8 mouse cellular contexts compared by ENCODE assay signal in genomic region chr5:74535240-74536021, GRCm38 (mm10). TPM values are rescaled to one million over a fixed set of nuclear protein-coding genes. Genes with fewer than 3 reads are reported as not detected.
DNase-seq lines count a peak whose midpoint lies in the region; ATAC-seq and TF ChIP-seq lines count a peak whose summit lies in the region.

Fip1l1 (plus strand) TSS chr5:74535449.

- H3K27me3 ChIP-seq in E14TG2a.4 (ENCODE audit: insufficient read depth, low read length): no peaks in the 10 kb centered on the region
- H3K27me3 ChIP-seq in forebrain, embryonic 13.5 days: no peaks in the 10 kb centered on the region
- no peaks in the 10 kb centered on the region for H3K27me3 ChIP-seq in liver, postnatal 0 days (ENCODE audit: insufficient read depth, low read length)
- no peaks in the 10 kb centered on the region for H3K27me3 ChIP-seq in neural tube, embryonic 14.5 days (ENCODE audit: control insufficient read depth, insufficient read depth, low read length)

- WGBS in forebrain, embryonic 13.5 days: 0% methylated on average over 73 of the region's 73 CpGs
- under 1% methylated on average over 73 of the region's 73 CpGs for WGBS in large intestine, adult 2 months
- under 1% methylated on average over 71 of the region's 73 CpGs for WGBS in liver, postnatal 0 days (ENCODE audit: insufficient replicate concordance)
- under 1% methylated on average over 56 of the region's 73 CpGs for WGBS in neural tube, embryonic 14.5 days

- DNase-seq in c-Kit-positive CD71-positive TER-119-positive erythroid progenitor cells, embryonic 14.5 days (ENCODE audit: low spot score): peak; percentile 94
- peak; percentile 93 to 94 for DNase-seq in heart, postnatal 10 days
- DNase-seq in large intestine, adult 2 months (ENCODE audit: low read depth, low spot score): peak; percentile 72
- peak; percentile 97 for DNase-seq in liver, postnatal 0 days
- DNase-seq in testis, postnatal 10 days (ENCODE audit: low spot score): peak; percentile 94

- ATAC-seq in forebrain, embryonic 13.5 days: peak; percentile 91
- ATAC-seq in liver, postnatal 0 days: peak; percentile 84
- ATAC-seq in neural tube, embryonic 14.5 days (ENCODE audit: low read depth): peak; percentile 91

- TF ChIP-seq EP300 in liver, postnatal 0 days (IDR thresholded peaks at IDR 0.05; ENCODE audit: low read depth): no peak

- peak within 1 kb of the TSS; percentile 75 for H3K4me2 ChIP-seq in forebrain, embryonic 13.5 days
- H3K4me2 ChIP-seq in liver, postnatal 0 days (ENCODE audit: low read depth, low read length): peak within 1 kb of the TSS; percentile 85
- peak within 1 kb of the TSS; percentile 79 for H3K4me2 ChIP-seq in neural tube, embryonic 14.5 days (ENCODE audit: low read depth, low read length)

- H3K4me1 ChIP-seq in E14TG2a.4 (replicated peaks; ENCODE audit: low read depth, low read length): peaks cover 31% of the 10 kb centered on the region
- H3K4me1 ChIP-seq in forebrain, embryonic 13.5 days: peaks cover 35% of the 10 kb centered on the region
- H3K4me1 ChIP-seq in liver, postnatal 0 days (ENCODE audit: insufficient read depth): peaks cover 24% of the 10 kb centered on the region
- H3K4me1 ChIP-seq in neural tube, embryonic 14.5 days (ENCODE audit: control insufficient read depth, insufficient read depth, low read length): peaks cover 20% of the 10 kb centered on the region

- peak within 1 kb of the TSS; percentile 92 for H3K27ac ChIP-seq in forebrain, embryonic 13.5 days
- peak within 1 kb of the TSS; percentile 98 for H3K27ac ChIP-seq in liver, postnatal 0 days (ENCODE audit: low read depth)
- peak within 1 kb of the TSS; percentile 94 for H3K27ac ChIP-seq in neural tube, embryonic 14.5 days (ENCODE audit: low read depth, low read length)

- no peaks in the 10 kb centered on the region for H3K9me3 ChIP-seq in E14TG2a.4 (ENCODE audit: low read length)
- no peaks in the 10 kb centered on the region for H3K9me3 ChIP-seq in forebrain, embryonic 13.5 days (replicated peaks)
- no peaks in the 10 kb centered on the region for H3K9me3 ChIP-seq in liver, postnatal 0 days (ENCODE audit: low read length)
- no peaks in the 10 kb centered on the region for H3K9me3 ChIP-seq in neural tube, embryonic 14.5 days (ENCODE audit: control insufficient read depth, low read length)

- H3K4me3 ChIP-seq in E14TG2a.4 (replicated peaks; ENCODE audit: low read length): peak within 1 kb of the TSS; percentile 93
- peak within 1 kb of the TSS; percentile 94 for H3K4me3 ChIP-seq in forebrain, embryonic 13.5 days
- H3K4me3 ChIP-seq in liver, postnatal 0 days (ENCODE audit: low read depth, low read length): peak within 1 kb of the TSS; percentile 86
- peak within 1 kb of the TSS; percentile 89 for H3K4me3 ChIP-seq in neural tube, embryonic 14.5 days (ENCODE audit: low read depth, low read length)

- intact Hi-C loops in heart, postnatal 10 days (cut with DNase I): loop anchor here (5.0 kb wide), 2 partner anchors 223 to 622 kb away; no protein-coding TSS in a partner anchor

- H3K36me3 ChIP-seq in E14TG2a.4 (ENCODE audit: insufficient read depth, low read length): peaks cover 25% of the 10 kb centered on the region
- H3K36me3 ChIP-seq in forebrain, embryonic 13.5 days (ENCODE audit: poor library complexity, severe bottlenecking): 0 out of 2 replicates have a peak, but pooled peaks cover 9% of the 10 kb centered on the region
- H3K36me3 ChIP-seq in liver, postnatal 0 days (replicated peaks; ENCODE audit: insufficient read depth, low read length): peaks cover 17% of the 10 kb centered on the region
- H3K36me3 ChIP-seq in neural tube, embryonic 14.5 days (ENCODE audit: control insufficient read depth, insufficient read depth, low read length): no peaks in the 10 kb centered on the region

- peak within 1 kb of the TSS; percentile 96 for H3K9ac ChIP-seq in forebrain, embryonic 13.5 days
- H3K9ac ChIP-seq in liver, postnatal 0 days (replicated peaks): peak within 1 kb of the TSS; percentile 94
- H3K9ac ChIP-seq in neural tube, embryonic 14.5 days (replicated peaks; ENCODE audit: low read depth, low read length): peak within 1 kb of the TSS; percentile 90

- TF ChIP-seq CTCF in E14TG2a.4 (conservative IDR thresholded peaks at IDR 0.05; ENCODE audit: low read length): no peak
- no peak for TF ChIP-seq CTCF in liver, postnatal 0 days (IDR thresholded peaks at IDR 0.05; ENCODE audit: low read depth)

RNA-seq across cellular contexts. Expression of gene Fip1l1, which starts in this region (rescaled TPM):
- 97.1 and 97.4 TPM in 2 replicates for polyA plus RNA-seq in forebrain, embryonic 13.5 days (2015; fragmentation: Nextera tagmentation; extraction: Ambion mirVana)
- 10 to 100 TPM; 41.4 to 41.6 TPM for total RNA-seq in heart, postnatal 10 days (2021)
- polyA plus RNA-seq in large intestine, adult 2 months (2012; rRNA removed): 16.1 and 16.2 TPM in 2 replicates
- polyA plus RNA-seq in liver, postnatal 0 days (2015; fragmentation: Nextera tagmentation; extraction: Ambion mirVana): 26.1 and 29.1 TPM in 2 replicates
- 65.7 and 82.3 TPM in 2 replicates for polyA plus RNA-seq in neural tube, embryonic 14.5 days (2014; fragmentation: Nextera tagmentation; extraction: Ambion mirVana)

Comparison
In these comparisons a context has a peak if more than half of its experiments do, and no peak if none do; other contexts are left out.
1. Peak in every context shown above with its lines: DNase-seq, ATAC-seq, H3K4me3 ChIP-seq and H3K27ac ChIP-seq.